Mouse (Mus musculus) CD4-positive, CD25-positive, alpha-beta regulatory T cell, adult 4 months (primary cell): ENCODE measurements around the gene Cnga4. TPM values are rescaled to one million over a fixed set of nuclear protein-coding genes. Genes with fewer than 3 reads are reported as not detected.
"Not testable (repeated sequence)": the region's sequence is repeated elsewhere in the genome, so short reads cannot be mapped to it uniquely, and the experiment has no call there.

ENCODE experiments used
- ATAC-seq: one replicate; pipeline ENCODE4 v1.8.0; 2017
- polyA plus RNA-seq, 2 experiments: library from polyadenylated mRNA; unstranded; fragments of 100-300 nt; shearing (Covaris generic); gene quantifications; one replicate each; pipeline ENCODE4 v1.2.1; 2017

Gene Cnga4
- polyA plus RNA-seq: not detected

DNA sequence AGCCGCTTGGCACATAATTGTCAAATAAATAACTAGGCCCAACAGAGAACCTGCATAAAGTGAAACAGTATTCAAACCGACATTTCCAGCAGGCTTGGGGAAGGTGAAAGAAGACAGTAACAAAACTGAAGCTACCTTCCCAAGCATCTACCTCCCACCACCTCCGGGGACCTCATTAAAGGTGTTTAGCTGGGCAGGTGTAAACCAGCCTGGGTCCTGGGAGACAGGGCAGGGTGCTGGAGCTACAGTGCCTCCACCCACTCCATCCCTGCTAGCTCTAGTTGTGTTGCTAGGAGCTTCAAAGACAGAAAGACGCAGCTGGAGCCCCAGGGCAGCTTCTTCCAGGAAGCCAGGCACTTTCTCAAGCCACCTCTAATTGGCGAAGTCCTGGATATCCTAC lies at the start of gene Cnga4:
Cnga4 (plus strand) TSS at position 301 of the 400 bp plus-strand sequence.
- ATAC-seq: no peak

DNA sequence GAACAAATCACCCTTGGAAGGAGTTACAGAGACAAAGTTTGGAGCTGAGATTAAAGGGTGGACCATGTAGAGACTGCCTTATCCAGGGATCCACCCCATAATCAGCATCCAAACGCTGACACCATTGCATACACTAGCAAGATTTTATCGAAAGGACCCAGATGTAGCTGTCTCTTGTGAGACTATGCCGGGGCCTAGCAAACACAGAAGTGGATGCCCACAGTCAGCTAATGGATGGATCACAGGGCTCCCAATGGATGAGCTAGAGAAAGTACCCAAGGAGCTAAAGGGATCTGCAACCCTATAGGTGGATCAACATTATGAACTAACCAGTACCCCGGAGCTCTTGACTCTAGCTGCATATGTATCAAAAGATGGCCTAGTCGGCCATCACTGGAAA lies 48.3 kb upstream of the Cnga4 start:
- ATAC-seq: not testable (repeated sequence)

DNA sequence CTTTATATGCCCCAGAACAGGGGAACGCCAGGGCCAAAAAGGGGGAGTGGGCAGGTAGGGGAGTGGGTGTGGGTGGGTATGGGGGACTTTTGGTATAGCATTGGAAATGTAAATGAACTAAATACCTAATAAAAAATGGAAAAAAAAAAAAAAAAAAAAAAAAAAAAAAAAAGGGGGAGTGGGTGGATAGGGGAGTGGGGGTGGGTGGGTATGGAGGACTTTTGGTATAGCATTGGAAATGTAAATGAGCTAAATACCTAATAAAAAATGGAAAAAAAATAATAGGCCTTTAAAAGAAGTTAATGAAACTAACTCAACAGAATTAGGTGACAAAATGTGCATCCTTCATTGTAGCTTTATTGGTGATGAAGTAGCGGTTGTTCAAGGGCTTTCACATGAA lies 47.9 kb upstream of the Cnga4 start:
- not testable (repeated sequence) for ATAC-seq

DNA sequence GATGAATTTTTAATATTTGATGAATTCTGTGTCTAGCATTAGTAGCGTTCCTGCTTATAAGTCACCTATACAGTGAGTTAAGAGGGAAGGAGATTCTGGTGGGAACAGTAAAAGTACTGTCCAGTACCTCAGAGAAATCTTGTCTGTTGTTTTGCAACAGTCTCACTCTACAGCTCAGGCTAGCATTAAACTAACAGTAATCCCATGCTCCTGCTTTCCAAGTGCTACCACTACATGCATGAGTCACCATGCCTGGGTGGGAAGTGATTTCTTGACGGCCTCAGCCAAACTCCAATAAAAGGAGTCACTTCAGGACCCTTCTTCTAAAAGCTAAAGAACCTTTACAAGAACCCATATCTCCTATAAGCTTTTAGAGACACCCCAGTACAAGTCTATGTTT lies 42.7 kb upstream of the Cnga4 start:
- no peak for ATAC-seq

DNA sequence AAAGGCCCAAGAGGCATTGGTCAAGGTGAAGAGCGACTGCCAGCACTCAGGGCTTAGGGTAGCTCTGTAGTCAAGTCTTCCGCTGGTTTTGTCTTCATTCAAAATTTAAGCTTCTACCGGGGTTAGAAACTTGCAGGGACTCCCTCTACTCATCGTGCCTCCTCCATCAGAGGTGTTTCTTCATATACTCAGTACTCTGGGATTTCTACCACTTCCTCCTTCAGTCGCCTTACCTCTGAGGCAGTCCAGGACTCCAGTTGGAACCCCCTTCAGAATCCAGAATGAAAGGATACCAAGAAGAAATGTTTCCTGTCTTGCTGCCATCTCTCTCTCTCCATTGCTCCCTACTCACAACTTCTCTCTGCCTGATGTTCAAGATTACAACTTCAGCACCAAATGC lies 37.1 kb upstream of the Cnga4 start:
- ATAC-seq: no peak

DNA sequence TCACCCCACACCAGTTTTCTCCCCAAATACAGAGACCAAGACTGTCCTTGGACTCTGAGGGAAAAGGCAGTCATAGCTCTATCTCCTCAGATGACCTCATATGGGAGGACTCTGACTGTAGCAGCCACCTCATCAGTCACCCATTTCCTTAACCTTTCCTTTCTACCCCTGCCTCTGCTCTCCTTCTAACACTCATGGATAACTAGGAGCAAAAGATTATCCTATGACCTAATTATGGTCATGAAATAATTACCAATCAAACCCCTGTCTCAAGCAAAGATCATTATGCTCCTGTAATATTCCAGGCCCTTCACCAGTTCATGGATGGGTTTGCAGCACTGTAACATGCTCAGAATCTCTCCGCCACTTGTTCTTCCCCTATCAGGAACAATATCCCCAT lies 36.4 kb upstream of the Cnga4 start, which contains the start of gene Olfr692:
Olfr692 (plus strand) TSS at position 301 of the 400 bp plus-strand sequence.
- ATAC-seq: no peak

DNA sequence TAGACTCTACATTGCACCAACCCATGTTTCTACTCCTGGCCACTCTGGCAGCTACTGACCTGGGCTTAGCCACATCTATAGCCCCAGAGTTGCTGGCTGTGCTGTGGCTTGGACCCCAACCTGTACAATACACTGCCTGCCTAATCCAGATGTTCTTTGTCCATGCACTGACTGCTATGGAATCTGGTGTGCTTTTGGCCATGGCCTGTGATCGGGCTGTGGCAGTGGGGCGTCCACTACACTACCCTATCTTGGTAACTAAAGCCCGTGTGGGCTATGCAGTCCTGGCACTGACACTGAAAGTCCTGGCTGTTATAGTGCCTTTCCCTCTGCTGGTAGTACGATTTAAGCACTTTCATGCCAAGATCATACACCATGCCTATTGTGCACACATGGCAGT lies 35.8 kb upstream of the Cnga4 start:
- ATAC-seq: no peak

DNA sequence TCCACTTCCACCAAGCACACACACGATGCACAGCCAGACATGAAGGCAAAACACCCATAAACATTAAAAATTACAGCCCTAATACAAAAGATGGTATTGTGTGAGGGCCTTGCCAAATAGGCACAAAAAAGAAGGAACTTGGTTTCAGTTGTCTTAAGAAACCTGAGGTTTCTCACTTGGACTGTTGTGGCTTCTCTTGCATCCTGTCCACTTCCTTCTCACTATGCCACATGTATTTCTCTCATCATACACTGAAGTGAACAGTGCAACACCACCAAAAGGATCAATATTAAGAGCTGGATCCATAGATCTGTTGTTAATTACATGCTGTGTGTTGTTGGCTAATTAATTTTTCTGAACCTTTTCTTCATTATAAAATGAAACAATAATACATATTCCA lies 31.5 kb upstream of the Cnga4 start:
- no peak for ATAC-seq

DNA sequence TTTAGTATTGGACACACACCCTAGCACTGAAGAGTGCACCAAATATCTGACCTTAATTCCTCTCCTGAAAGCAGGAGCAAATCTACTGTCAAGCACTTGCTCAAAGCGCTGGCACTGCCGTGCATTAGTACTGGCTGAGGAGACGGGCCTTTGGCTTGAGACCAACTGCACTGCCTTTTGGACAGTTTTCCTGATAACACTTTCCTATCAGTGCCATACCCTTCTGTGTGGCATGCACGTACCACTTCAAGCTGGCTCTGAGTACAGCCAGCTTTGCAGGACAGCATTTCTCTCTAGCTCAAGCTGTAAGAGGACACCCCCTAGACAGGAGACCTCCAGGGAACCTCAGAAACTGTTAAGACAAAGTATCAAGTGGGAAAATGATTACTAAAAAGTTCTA lies 30.9 kb upstream of the Cnga4 start:
- no peak for ATAC-seq

DNA sequence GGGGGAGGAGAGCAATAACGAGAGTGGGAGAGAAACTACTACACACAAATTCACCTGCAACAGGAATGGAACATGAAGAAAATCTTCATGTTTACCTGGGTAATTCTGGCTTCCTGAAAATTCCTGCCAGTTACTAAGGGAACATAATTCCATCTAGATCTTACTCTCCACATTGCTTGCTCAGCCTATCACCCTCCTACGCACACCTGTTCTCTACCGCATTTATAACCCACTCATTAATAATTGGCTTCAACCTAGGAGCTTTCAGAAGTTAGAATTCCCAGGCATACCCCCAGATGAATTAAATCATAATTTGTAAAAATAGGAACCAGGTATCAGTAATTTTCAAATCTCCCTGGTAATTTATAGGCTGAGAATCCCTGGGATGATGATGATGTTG lies 30.4 kb upstream of the Cnga4 start:
- no peak for ATAC-seq

DNA sequence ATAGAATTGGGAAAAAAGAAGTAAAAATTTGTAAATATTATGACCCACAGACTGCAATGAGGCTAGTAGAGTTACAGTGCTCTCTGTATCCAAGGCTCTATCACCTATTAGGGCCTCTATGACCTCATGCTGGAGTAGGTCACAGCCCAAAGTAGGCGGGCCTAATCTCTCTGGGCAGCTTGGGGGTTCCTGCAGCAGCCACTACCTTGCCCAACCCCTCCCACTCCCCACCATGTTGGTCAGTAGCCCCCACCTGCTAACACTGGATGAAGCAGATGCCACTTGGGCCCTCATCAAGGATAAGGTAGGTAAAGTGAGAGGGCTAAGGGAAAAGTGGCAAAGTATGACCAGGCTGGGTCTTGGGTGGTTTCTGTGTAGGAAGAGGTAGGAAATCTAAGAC lies 29.5 kb upstream of the Cnga4 start, which contains the start of gene Gm5901:
Gm5901 (plus strand) TSS at position 173 of the 400 bp plus-strand sequence.
- no peak for ATAC-seq

DNA sequence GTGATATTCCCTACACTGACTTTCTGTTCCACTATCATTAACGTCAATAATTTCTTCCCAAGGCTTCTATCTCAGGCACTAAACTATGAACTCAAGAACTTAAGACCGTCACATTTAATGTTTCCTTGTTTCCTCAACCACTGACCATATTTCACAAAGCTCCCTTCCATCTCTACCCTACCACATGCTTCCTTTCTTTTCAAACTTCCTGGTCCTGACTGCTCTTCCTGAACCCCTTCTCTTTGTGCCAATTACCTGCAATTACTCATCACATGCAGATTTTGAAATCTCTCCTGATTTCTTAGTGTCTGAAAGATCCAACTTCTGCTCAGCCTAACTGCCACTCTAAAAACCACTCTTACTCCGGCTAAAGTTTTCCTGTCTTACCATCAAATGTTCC lies 24.0 kb upstream of the Cnga4 start:
- ATAC-seq: no peak

DNA sequence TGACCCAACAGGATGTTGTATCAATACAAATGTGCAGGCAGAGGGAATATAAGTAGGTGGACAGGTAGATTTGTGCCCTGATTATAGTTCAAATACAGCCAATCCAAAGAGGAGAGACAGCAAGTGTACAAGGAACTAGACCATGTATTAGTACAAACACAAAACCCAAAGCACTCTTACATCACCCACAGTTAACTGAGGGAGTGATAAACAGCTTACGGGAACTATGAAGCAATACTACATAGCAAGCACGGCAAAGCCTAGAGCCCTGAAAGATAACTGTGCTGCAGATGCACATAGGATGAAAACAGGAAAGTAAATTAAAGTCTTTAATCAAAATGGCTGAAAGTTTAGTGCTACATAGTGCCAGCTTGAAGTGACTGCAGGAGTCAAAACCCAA lies 16.7 kb upstream of the Cnga4 start:
- no peak for ATAC-seq

DNA sequence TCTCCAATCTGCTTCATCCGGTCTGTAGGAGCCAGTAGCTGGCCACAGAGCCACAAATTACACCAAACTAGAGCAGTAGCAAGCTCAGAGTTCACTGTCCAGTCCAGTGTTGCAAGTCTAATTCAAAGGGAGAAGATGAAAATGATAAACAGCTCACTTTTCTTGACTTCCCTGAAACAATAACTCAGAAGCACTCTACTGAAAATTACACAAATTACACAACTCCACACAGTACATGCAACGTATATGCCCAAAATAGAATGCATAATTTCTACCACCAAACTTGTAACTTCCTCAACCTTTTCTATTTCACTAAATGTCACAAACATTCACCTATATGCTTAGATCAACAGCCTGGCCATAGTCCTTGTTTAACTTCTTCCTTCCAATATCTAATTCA lies 14.1 kb upstream of the Cnga4 start:
- ATAC-seq: no peak

DNA sequence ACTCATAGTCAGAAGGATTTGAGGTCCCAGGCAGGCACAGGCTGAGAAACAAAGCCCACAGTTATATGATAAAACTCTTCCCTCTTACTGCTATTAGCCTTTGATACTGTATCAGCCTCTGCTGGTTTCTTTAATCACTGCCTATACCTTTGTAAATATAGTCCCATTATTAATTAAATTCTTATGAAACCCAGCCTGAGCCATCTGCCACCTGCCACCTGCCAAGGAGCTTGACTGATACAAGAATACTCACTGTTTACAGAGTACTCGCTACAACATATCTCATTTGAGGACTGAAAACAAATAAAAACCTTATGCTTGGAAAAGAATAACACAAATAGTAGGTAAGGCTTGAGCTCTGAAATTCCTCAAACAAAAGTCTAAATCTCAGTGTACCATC lies 9.8 kb upstream of the Cnga4 start:
- no peak for ATAC-seq

DNA sequence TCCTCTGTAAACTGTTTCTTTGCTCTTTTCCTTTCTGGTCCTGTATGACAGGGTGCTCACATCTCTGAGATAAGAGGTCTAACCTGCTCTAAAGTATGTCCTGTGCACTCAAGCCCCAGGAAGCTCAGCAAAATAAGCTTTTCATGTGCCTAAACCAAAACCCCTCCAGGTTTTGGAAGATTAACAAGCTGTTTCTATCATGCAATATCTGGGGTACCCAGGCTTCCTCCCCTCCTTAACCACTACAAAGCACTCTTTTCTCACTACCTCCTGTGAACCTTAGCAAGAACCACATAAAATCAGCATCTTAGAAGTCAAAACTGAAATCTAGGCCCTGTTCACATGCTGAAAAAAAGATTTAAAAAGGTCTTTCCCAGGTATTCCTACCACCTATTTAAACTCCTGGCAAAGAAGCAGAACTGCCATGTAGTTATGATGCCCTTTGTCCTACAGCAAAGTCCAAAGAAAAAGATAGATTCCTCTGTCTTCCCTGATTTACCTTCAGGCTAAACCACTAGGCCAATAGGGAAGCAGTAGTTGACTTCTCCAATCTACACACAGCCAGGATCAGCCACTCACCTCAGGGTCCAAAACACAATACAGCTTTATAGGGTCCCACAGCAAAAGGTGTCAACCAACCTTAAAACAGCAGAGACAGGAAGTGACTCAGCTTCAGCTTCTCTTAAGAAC lies 9.1 kb upstream of the Cnga4 start:
- ATAC-seq: no peak

DNA sequence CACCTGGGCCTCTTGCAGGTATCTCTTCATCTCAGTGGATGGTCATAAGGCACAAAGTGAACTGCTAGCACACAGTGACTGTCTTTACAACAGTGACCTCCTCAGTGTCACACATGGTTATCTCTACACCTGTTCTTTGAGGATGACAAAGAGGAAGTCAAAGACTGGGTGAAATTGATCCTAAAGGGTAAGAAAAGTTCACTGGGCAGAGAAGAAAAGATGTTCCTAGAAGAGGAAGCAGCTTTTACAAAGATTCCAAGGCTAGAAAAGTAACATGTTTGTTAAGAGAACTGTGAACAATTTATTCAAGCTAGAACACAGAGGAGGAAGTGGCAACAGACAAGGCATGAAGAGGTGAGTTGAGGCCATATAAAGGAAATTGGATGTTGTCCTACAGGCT lies 8.2 kb upstream of the Cnga4 start:
- no peak for ATAC-seq

DNA sequence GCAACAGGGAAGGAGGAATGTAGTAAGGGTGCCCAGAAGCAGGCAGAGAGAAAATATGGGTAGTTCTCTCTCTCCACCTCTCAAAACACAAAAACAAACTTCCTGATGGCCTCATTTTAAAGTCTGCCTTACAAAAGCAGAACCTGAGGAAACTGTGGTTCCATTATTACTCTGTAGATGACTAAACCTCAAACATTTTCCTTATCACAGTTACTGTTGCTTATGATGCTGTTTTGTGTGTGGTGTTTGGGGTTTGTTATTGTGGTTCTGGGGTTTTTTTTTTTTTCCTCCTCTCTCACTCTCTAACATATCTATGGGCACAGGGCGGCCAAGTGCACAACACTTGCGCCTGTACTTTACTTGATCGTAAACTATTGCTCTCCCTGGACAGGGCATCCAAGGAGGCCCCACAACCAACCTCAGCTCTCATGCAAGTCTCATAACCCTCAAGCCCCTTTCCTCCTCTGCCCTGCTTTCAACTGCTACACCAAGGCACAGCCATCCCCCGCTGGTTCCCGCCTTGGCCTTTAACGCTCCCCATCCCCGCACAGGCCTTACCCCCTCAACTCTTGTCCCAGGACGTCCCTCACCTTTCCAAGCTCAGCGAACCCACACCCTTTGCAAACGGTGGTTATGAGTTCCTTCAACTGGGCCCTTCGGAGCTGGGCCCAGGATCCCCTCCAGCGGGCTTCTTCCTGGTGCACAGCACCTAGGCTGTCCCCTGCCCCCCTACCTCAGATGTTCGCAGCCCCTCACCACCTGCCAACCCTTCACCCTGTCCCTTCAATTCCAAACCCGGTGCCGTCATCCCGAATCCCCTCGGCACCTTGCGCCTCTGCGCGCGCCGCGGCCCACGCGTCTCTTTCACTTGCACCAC lies 5.1 kb upstream of the Cnga4 start:
- ATAC-seq: no peak

DNA sequence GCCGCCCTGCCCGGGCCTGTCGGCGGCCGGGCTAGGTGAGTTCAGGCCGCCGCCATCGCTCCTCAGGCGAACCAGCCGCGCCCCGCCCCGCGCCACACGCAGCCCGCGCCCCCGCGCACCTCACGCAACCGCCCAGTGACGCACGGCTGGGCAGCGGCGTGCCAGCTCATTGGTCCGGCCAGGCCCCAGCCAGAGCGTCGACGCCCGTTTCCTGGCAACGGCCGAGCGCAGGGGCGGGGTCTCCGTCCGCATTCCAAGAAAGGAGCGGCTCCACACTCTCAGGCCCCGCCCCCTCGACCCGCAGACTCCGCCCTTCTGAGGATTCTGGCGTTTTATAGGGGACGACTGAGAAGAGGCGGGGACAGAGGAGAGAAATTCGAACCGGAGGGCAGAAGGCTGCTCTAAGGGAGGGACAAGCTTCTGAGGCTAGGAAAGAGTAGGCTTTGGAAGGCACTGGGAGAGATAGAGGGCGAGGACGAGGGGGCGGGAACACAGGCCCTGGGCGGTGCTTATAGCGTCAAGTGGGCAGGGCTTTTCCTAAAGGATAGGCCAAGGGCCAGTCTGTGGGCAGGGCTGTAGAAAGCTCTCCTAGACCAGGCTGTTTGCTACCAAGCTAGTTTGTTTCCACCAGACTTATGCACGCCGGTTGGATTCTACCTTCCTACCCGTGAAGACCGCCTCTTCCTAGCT lies 4.3 kb upstream of the Cnga4 start, which contains the start of gene Fam160a2:
Fam160a2 (minus strand) TSS at position 120 of the 690 bp plus-strand sequence.
- ATAC-seq: peak; percentile 93

DNA sequence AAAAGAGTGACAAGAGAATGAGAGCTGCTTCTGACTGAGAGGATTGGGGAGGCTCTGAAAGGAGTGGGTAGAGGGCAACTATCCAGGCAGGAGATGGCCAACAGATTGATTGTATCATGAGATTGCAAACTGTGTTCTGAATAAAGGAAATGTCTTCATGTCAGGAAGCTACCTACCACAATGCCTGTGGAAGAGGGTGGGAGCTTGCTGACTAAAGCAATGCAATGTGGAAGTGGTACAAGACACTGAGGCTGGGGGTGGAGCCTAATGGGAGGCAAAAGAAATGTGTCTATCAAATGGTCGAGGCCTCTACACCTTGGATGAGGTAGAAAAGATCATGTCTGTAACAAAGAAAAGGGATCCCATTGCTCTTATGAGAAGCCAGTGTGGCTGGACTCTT lies 2.0 kb downstream of the Cnga4 start:
- ATAC-seq: no peak

DNA sequence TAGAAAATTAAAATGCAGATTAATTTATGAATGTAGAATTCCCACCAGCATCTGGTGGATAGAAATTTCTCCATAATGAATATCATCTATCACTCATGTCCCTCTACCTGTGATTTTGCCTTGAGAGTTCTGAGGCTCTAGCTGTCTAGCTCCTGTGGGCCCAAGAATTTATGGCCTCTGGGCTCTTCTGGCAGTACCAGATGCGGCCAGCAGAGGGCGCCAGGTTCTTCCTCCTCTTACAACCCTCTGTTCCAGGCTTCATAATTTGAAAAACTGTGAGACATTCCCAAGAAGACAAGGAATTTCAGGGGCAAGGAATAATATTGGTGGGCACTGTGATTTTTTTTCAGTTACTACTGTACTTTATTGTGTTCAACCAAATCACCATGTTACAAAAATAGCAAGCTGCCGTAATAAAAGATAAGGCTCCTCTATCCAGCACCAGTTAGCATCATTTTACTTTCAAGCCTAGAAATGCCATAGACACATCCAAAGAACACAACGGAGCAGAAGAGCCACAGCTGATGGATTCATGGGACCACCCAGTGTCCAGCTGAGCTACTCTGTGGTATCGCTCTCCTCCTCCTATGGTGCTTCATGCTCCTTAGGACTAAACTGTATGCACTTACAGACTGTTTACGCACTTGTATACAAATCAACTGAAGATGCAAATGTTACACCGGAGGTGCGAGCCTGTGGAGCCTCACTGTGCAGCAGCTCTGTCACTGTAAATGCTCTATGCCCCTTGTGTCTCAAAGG lies 7.7 kb downstream of the Cnga4 start:
- peak; percentile 77 for ATAC-seq

DNA sequence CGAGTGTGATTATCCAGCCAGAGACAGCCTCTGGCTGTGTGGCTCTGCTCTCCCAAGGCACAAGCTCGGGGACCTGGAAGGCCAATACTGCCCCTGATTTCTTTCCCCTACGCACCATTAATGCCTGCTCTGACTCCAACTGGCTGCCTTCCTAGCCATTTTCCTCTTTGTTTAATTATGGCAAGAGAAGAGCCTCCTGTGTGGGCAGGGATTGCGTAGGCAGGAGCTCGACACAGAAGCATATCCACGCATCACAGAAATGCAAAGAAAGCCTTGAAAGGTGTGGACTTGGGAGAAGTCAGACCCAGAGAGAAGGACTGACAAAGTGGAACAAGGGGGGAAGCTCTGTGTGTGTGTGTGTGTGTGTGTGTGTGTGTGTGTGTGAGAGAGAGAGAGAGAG lies 10.0 kb downstream of the Cnga4 start:
- ATAC-seq: no peak

DNA sequence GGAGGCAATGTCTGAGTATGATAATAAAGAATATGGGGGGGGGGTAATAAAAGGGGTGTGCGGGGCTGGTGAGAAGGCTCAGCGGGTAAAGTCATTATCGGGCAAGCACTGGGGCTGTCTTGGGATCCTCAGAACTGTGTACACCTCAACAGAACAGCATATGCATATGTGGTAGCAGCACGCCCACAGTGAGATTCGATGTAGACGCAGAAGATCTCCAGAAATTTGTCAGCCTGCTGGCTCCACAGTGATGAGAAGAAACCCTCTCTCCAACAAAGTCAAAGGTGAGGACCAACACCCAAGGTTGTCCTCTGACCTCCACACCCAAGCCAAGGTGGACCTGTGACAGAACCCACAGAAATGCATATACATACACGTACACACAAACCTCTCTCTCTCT lies 12.2 kb downstream of the Cnga4 start:
- ATAC-seq: no peak
